Mouse (Mus musculus): ENCODE data around the gene Ivd. TPM values are rescaled to one million over a fixed set of nuclear protein-coding genes. Genes with fewer than 3 reads are reported as not detected.

The Ivd gene
- total and polyA plus RNA-seq, 2 experiments from 2014 or later: 92.2 to 163 TPM

DNA sequence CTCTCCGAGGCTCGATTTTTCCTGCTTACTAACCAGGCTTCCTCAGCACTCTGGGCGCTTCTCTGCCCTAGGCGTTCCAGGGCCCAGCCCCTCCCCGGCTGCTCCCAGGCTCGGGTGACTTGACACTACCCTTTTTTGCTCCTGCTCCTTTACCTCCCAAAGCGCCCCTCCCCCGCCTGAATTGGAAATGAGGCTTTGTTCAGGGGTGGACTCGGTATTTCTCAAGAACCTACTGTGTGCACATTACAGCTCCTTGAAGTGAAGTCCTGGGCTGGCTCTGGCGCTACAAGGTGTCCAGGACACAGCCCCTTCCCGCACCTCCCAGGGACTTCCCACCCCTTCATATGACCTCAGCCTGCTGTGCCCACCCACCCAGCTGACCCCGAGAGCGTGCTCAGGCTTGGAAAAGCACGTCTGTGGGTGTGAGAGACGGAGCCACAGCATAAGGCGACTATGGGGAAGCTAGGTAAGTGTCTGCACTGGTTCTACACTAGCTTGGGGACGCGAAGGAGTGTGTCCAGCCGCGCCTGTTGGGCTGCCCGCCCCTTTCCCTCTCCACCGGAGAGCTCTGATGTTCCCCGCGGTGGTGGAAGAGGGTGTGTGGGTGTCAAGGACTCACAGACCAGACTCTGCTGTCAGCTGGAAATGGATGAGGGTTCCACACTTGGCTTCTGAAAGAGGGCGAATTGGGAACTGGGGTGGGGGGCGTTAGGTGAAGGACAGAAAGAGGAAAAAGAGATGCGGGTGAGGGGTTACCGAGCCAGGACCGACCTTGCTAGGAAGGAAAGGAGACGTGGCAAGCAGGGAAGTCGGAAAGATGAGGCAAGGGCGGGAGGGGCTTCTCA lies 38.4 kb downstream of the Ivd start, which contains the start of gene Bahd1:
Gene Bahd1, plus strand, starts transcription at position 397 of the 845 bp plus-strand sequence.
- Histone ChIP-seq H3K9me3 (replicated peaks; ENCODE audit: control insufficient read depth, low read length) (no peaks in the 10 kb centered on the region), H3K27me3 (ENCODE audit: control insufficient read depth, insufficient read depth, low read length) (peaks cover 56% of the 10 kb centered on the region), H3K36me3 (replicated peaks; ENCODE audit: control insufficient read depth, insufficient read depth, low read length) (no peaks in the 10 kb centered on the region), H3K4me2 (ENCODE audit: low read depth, low read length) (peak within 1 kb of the TSS; percentile 100), H3K4me3 (ENCODE audit: low read depth, low read length) (peak within 1 kb of the TSS; percentile 94), H3K27ac (ENCODE audit: low read depth) (no peak within 1 kb of the TSS), H3K9ac (replicated peaks; ENCODE audit: low read depth, low read length) (peak within 1 kb of the TSS; percentile 85; the same call in 1 of the 2 replicates), H3K4me1 (ENCODE audit: control insufficient read depth, insufficient read depth) (peaks cover 28% of the 10 kb centered on the region)
- ATAC-seq (ENCODE audit: insufficient read depth, low read depth): no peak
- WGBS: 2% methylated on average over 32 of the region's 32 CpGs
- peak; percentile 15 for DNase-seq (ENCODE audit: low spot score)
- TF ChIP-seq CTCF (IDR thresholded peaks at IDR 0.05; ENCODE audit: low read depth): no peak
- TF ChIP-seq EP300 (IDR thresholded peaks at IDR 0.05; ENCODE audit: low read depth): no peak

DNA sequence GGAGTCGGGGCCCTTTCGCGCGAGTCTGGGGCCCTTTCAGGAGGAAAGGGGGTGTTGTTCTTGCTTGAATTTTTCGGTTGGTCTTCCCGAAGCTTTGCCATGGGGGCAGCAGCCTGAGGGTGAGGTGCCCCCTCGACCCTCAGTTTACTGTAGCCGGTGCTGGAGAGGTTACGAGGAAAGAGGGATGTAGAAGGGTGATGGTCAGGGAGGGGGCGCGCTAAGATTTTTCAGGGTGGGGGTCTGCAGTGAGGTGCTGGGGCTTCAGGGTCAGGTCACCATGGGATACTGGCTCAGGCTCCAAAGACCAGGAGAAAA lies 39.0 kb downstream of the Ivd start:
- no peak for ATAC-seq (ENCODE audit: insufficient read depth, low read depth)
- DNase-seq (ENCODE audit: low spot score): no peak
- peak overlapping the region; percentile 100 for H3K4me2 ChIP-seq (ENCODE audit: low read depth, low read length)
- no peak for TF ChIP-seq CTCF (IDR thresholded peaks at IDR 0.05; ENCODE audit: low read depth)
- TF ChIP-seq EP300 (IDR thresholded peaks at IDR 0.05; ENCODE audit: low read depth): no peak
- H3K4me1 ChIP-seq (ENCODE audit: control insufficient read depth, insufficient read depth): peaks cover 28% of the 10 kb centered on the region
- peak overlapping the region; percentile 94 for H3K4me3 ChIP-seq (ENCODE audit: low read depth, low read length)
- no peak overlapping the region for H3K27ac ChIP-seq (ENCODE audit: low read depth)
- H3K36me3 ChIP-seq (replicated peaks; ENCODE audit: control insufficient read depth, insufficient read depth, low read length): no peaks in the 10 kb centered on the region
- H3K27me3 ChIP-seq (ENCODE audit: control insufficient read depth, insufficient read depth, low read length): peaks cover 50% of the 10 kb centered on the region
- no peak overlapping the region; the same call in 1 of the 2 replicates for H3K9ac ChIP-seq (replicated peaks; ENCODE audit: low read depth, low read length)
- no peaks in the 10 kb centered on the region for H3K9me3 ChIP-seq (replicated peaks; ENCODE audit: control insufficient read depth, low read length)
- 0% methylated on average over 11 of the region's 11 CpGs for WGBS

DNA sequence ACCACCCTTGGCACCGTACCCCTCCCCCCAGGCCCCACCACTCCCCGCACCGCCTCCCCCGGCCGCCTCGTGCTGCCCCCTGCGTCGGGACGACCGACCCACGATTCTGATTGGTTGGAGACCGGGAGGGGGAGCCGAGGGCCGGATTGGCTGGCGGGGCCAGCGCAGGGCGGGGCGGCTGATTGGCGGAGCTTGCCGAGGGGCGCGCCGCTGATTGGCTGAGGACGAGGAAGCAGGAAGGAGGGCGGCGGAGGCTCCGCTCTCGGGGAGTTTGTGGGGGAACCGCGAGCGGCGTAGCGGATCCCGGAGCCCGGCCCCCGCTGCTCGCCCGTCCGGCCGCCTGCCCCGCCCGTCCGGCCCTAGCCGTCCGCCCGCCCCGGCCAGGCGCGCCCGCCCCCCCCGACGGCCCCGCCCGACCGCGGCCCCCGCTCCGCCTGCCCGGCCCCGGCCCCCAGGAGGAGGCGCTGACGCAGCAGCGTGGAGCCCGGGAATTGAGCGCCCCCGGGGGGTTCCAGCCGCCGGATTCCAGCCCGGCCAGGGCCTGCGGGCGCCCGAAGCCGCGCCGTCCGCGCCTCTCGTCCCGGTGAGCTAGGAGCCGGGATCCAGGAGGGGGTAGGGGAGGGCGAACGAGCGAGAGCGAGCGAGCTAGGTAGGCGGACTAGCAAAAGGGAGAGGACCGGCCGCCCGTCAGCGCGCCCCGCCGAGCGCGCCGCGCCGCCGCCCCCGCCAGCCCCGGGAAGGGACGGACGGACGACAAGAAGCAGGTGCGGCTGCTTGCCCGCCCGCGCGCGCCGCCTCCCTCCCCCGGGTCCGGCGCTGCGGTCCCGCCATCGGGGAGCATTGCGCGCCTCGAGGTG lies 39.6 kb downstream of the Ivd start:
- peak overlapping the region; percentile 71 for H3K27ac ChIP-seq (ENCODE audit: low read depth)
- TF ChIP-seq CTCF (IDR thresholded peaks at IDR 0.05; ENCODE audit: low read depth): no peak
- TF ChIP-seq EP300 (IDR thresholded peaks at IDR 0.05; ENCODE audit: low read depth): no peak
- H3K4me2 ChIP-seq (ENCODE audit: low read depth, low read length): peak overlapping the region; percentile 100
- H3K9ac ChIP-seq (replicated peaks; ENCODE audit: low read depth, low read length): peak overlapping the region; percentile 85
- peaks cover 44% of the 10 kb centered on the region for H3K27me3 ChIP-seq (ENCODE audit: control insufficient read depth, insufficient read depth, low read length)
- H3K36me3 ChIP-seq (replicated peaks; ENCODE audit: control insufficient read depth, insufficient read depth, low read length): no peaks in the 10 kb centered on the region
- H3K4me3 ChIP-seq (ENCODE audit: low read depth, low read length): peak overlapping the region; percentile 94
- H3K9me3 ChIP-seq (replicated peaks; ENCODE audit: control insufficient read depth, low read length): no peaks in the 10 kb centered on the region
- peak; percentile 91 for ATAC-seq (ENCODE audit: insufficient read depth, low read depth)
- DNase-seq (ENCODE audit: low spot score): peak; percentile 93
- H3K4me1 ChIP-seq (ENCODE audit: control insufficient read depth, insufficient read depth): peaks cover 26% of the 10 kb centered on the region
- WGBS: 0% methylated on average over 85 of the region's 120 CpGs

DNA sequence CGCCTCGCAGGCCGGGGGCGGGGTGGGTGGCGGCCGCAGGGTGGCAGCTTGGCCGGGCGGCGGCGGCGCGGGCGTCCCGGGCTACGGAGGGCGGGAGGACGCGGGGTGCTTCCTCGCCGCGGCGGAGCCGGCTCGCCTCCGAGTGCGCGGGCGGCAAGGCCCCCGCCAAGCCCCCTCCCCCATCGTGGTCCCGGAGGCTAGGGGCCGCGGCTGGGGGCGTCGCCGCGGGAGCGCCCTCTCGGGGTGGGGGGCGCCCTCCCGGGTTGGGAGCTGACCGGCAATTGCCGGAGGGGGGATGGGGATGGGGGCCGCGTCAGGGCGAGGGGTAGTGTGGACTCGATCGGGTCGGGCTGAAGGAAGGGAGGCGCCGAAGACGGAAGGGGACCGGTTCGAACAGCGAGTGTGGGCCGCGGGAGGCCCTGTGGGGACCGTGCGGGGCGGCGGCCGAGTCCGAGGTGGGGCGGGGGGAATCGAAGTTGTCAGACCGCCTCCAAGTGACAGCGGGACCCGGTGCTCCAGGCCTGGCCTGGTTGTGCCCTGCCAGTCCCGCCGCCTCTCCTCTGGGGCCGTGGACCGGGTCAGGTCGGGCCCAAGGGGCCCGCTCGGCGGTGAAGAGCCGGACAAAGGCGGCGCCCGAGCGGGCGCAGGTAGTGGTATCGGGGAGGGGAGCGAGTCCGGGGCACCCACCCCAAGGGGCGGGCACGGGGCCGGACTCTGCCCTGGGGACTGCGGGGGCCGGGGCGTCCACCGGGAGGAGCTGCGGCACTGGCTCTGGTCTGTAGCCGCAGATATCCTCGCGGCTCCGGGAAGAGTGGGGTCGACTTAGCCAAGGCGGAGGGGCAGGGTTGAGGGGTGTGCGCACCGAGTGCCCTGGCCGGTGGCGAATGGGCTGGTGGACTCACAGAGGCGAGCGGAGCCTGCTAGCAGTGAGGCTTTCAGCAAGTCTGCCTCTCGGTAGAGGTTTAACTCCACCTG lies 40.6 kb downstream of the Ivd start:
- under 1% methylated on average over 98 of the region's 106 CpGs for whole genome bisulfite sequencing
- Histone ChIP-seq H3K9me3 (replicated peaks; ENCODE audit: control insufficient read depth, low read length) (no peaks in the 10 kb centered on the region), H3K27ac (ENCODE audit: low read depth) (peak overlapping the region; percentile 71; the same call in 1 of the 2 replicates), H3K27me3 (ENCODE audit: control insufficient read depth, insufficient read depth, low read length) (peaks cover 34% of the 10 kb centered on the region), H3K4me3 (ENCODE audit: low read depth, low read length) (peak overlapping the region; percentile 94), H3K4me1 (ENCODE audit: control insufficient read depth, insufficient read depth) (peaks cover 20% of the 10 kb centered on the region), H3K4me2 (ENCODE audit: low read depth, low read length) (peak overlapping the region; percentile 100), H3K36me3 (replicated peaks; ENCODE audit: control insufficient read depth, insufficient read depth, low read length) (no peaks in the 10 kb centered on the region), H3K9ac (replicated peaks; ENCODE audit: low read depth, low read length) (peak overlapping the region; percentile 85)
- peak; percentile 22 for ATAC-seq (ENCODE audit: insufficient read depth, low read depth)
- peak; percentile 24; the same call in 1 of the 2 replicates for TF ChIP-seq CTCF (IDR thresholded peaks at IDR 0.05; ENCODE audit: low read depth)
- TF ChIP-seq EP300 (IDR thresholded peaks at IDR 0.05; ENCODE audit: low read depth): no peak
- DNase-seq (ENCODE audit: low spot score): peak; percentile 39

Measured in heart, postnatal 0 days (tissue).